Mouse (Mus musculus) liver, postnatal 0 days (tissue): Measurements from ENCODE around the gene Pate4.

Experiments used
- CTCF ChIP-seq: sonication (generic); IDR thresholded peaks from 2 replicates; pipeline ENCODE4 v1.5.1; 2016; ENCODE audit warnings: antibody characterized with exemption, low read depth
- EP300 ChIP-seq: IDR thresholded peaks from 2 replicates; pipeline ENCODE4 v1.6.1; 2016; ENCODE audit warnings: antibody characterized with exemption, low read depth, mild to moderate bottlenecking

GRCm38 (mm10) chr9:35614005-35614404, 2.3 kb upstream of the Pate4 start:
- no peak for TF ChIP-seq EP300
- TF ChIP-seq CTCF: peak; percentile 42
